Mouse (Mus musculus) heart, adult 9 months (tissue): ENCODE data around the gene Ccr1.
A peak's percentile ranks its signal among the peaks of the same experiment; 100 is the strongest.

Experiments used
- DNase-seq, 2 experiments: peaks; one replicate each; pipeline ENCODE4 v3.0.0; 2022; ENCODE audit warnings: low spot score in 2 of 2

Ccr1 gene

GRCm38 (mm10) chr9:123953551-123953950 is 14.9 kb downstream of the Ccr1 start:
- DNase-seq: no peak

- DNase-seq: no peak
These were observed 17.3 kb downstream of the Ccr1 start for GRCm38 (mm10) chr9:123951176-123951575.

- DNase-seq: no peak
These were observed 19.1 kb downstream of the Ccr1 start for GRCm38 (mm10) chr9:123949432-123949831.

- DNase-seq: no peak
These were observed 20.7 kb downstream of the Ccr1 start for GRCm38 (mm10) chr9:123947815-123948214.

GRCm38 (mm10) chr9:123942025-123942424 is 26.5 kb downstream of the Ccr1 start:
- no peak for DNase-seq

- peak; percentile 38 to 63 for DNase-seq
These were observed 27.2 kb downstream of the Ccr1 start for GRCm38 (mm10) chr9:123941316-123941715.

GRCm38 (mm10) chr9:123940628-123941027 is 27.9 kb downstream of the Ccr1 start:
- no peak for DNase-seq

- DNase-seq: no peak
These were observed 28.3 kb downstream of the Ccr1 start for GRCm38 (mm10) chr9:123940168-123940567.

- DNase-seq: no peak
These were observed 30.5 kb downstream of the Ccr1 start for GRCm38 (mm10) chr9:123937989-123938388.

- DNase-seq: no peak
These were observed 31.8 kb downstream of the Ccr1 start for GRCm38 (mm10) chr9:123936604-123937280.

GRCm38 (mm10) chr9:123935776-123936175 is 32.7 kb downstream of the Ccr1 start:
- DNase-seq: no peak

GRCm38 (mm10) chr9:123935346-123935745 is 33.1 kb downstream of the Ccr1 start:
- DNase-seq: no peak

- DNase-seq: no peak
These were observed 34.6 kb downstream of the Ccr1 start for GRCm38 (mm10) chr9:123933716-123934445.

- no peak for DNase-seq
These were observed 35.4 kb downstream of the Ccr1 start for GRCm38 (mm10) chr9:123932911-123933675.

- peak; percentile 31 to 77 for DNase-seq
These were observed 36.5 kb downstream of the Ccr1 start for GRCm38 (mm10) chr9:123931761-123932700.

GRCm38 (mm10) chr9:123930926-123931325 is 37.6 kb downstream of the Ccr1 start:
- no peak for DNase-seq

GRCm38 (mm10) chr9:123930476-123930875 is 38.0 kb downstream of the Ccr1 start:
- no peak for DNase-seq

- no peak for DNase-seq
These were observed 38.6 kb downstream of the Ccr1 start for GRCm38 (mm10) chr9:123929936-123930335.

- peak; percentile 55 to 61 for DNase-seq
These were observed 39.7 kb downstream of the Ccr1 start for GRCm38 (mm10) chr9:123928759-123929246.

- DNase-seq: peak in 1 of 2 experiments; percentile 22
These were observed 40.3 kb downstream of the Ccr1 start for GRCm38 (mm10) chr9:123928118-123928758.
